Mouse (Mus musculus) Patski (cell line): ENCODE data around the gene Bmi1. TPM values are rescaled to one million over a fixed set of nuclear protein-coding genes. Genes with fewer than 3 reads are reported as not detected.

ENCODE experiments used
- ATAC-seq: fragments of 100-300 bp; one replicate; pipeline ENCODE4 v1.8.0; 2021
- CTCF ChIA-PET: fragments of 350-600 bp; sonication (Branson Sonifier 250); formaldehyde crosslinking; loops from one replicate; lab custom pipeline; 2022; ENCODE audit warnings: inconsistent platforms; lab: Charles Lee
- POLR2A ChIA-PET: fragments of 350-600 bp; sonication (Branson Sonifier 250); formaldehyde crosslinking; loops from one replicate; lab custom pipeline; 2022; ENCODE audit warnings: antibody characterized with exemption, inconsistent platforms; lab: Charles Lee
- DNase-seq: peaks from one replicate; pipeline ENCODE4 v3.0.0-alpha.2; 2011; ENCODE audit warnings: low read depth, low spot score
- H3K27me3 ChIP-seq: fragments of 371-371 bp; one replicate; pipeline ENCODE4 v1.5.1; 2021
- CTCF ChIP-seq: fragments of 100-300 bp; IDR thresholded peaks from one replicate; pipeline ENCODE4 v1.5.1; 2021
- in situ Hi-C: fragments of 300-500 bp; cut with MboI; formaldehyde crosslinking; loops from 3 replicates; pipeline ENCODE4 v1.11.1; 2018; ENCODE audit warnings: low pct_unique_long_range_greater_than_20kb, mixed read lengths
- polyA plus RNA-seq: library from polyadenylated mRNA; unstranded; gene quantifications from one replicate; pipeline ENCODE4 v1.2.3, GENCODE M21; 2021

The Bmi1 gene
- polyA plus RNA-seq, 1 experiment from 2014 or later = 108 TPM

DNA sequence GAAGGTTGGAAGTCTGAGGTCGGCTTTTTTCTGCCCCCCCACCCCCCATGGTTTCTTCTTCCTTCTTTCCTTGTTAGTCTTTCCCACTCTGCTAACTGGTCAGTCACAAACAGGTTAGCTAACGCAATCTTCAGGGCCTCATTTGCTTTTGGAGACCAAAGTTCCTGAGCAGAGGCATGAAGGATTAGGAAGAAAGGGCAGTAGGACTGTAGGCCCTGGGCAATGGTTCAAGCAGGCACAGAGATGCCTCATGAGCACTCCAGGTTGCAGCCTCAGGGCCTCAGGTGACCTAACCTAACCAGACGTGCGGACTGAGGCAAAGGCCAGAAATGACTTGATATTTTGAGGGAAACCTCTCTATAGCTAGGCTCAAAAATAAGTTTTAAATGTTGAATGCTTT is 41.7 kb downstream of the Bmi1 start:
- ATAC-seq (no peak), DNase-seq (no peak)
- no peak for TF ChIP-seq CTCF
- in situ Hi-C loops = no loop called here
- H3K27me3 ChIP-seq = no peaks in the 10 kb centered on the region
- POLR2A ChIA-PET = no interaction called here
- CTCF ChIA-PET = interaction anchor here (0.7 to 1.5 kb wide), 3 partner anchors 12 to 24 kb away, joined by 3 to 6 read pairs (median 4); no protein-coding TSS in a partner anchor

- in situ Hi-C loops = no loop called here
- POLR2A ChIA-PET = no interaction called here
- ATAC-seq (no peak), DNase-seq (no peak)
- CTCF ChIA-PET = interaction anchor here (1.0 kb wide), 1 partner anchor 25 kb away, joined by 3 read pairs; no protein-coding TSS in a partner anchor
- no peak for TF ChIP-seq CTCF
- H3K27me3 ChIP-seq = no peaks in the 10 kb centered on the region
Measured at GRCm38 (mm10) chr2:18722208-18722830, 45.5 kb downstream of the Bmi1 start.

DNA sequence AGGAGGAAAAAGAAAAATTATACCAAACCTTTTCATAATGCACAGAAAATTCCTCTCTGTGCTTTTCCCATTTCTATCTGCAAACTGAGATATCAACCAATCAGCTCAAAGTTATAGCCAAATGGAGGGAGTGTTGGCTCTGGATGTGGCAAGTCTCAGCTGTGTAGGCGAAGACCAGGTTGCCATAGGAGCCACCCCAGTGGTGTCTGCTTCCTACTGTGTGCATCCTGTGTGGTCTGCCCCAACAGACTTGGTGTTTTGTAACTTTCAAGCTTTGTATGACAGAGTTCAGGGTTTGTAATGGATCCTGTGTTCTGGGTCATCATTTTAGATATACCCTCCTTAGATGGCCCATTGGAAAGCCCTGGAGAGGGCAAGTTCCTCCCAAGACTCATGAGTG is 47.6 kb downstream of the Bmi1 start:
- ChIA-PET POLR2A (no interaction called here), CTCF (interaction anchor here (1.2 kb wide), 1 partner anchor 15 kb away, joined by 3 read pairs; no protein-coding TSS in a partner anchor)
- TF ChIP-seq CTCF = no peak
- ATAC-seq (no peak), DNase-seq (no peak)
- H3K27me3 ChIP-seq = no peaks in the 10 kb centered on the region
- in situ Hi-C loops = no loop called here

DNA sequence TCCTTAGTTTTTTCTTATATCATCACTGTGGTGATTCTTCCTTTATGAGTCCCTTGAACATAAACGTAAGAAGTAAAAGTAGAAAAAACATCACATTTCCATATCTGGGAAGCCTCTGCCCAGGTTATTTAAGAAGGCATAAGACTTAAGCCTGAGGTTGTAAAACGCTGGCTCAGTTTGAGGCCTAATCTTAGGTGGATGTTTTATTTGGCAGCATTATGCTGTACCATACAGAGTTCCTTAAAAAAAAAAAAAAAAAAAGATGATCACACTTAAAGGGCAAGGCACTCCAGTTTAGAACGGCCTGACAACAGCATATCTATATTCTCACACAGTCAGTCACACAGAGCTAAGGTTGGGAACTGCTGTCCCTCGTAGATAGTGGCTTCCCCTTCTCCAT is 49.1 kb downstream of the Bmi1 start:
- ATAC-seq (no peak), DNase-seq (no peak)
- TF ChIP-seq CTCF = no peak
- H3K27me3 ChIP-seq = no peaks in the 10 kb centered on the region
- CTCF ChIA-PET = no interaction called here
- POLR2A ChIA-PET = interaction anchor here (0.7 kb wide), 1 partner anchor 16 kb away, joined by 3 read pairs; no protein-coding TSS in a partner anchor
- in situ Hi-C loops = no loop called here

GRCm38 (mm10) chr2:18731718-18732117 is 54.9 kb downstream of the Bmi1 start:
- DNase-seq (no peak), ATAC-seq (no peak)
- no peaks in the 10 kb centered on the region for H3K27me3 ChIP-seq
- ChIA-PET POLR2A (no interaction called here), CTCF (interaction anchor here (1.2 kb wide), 1 partner anchor 13 kb away, joined by 5 read pairs; no protein-coding TSS in a partner anchor)
- in situ Hi-C loops = no loop called here
- TF ChIP-seq CTCF = no peak

GRCm38 (mm10) chr2:18734394-18735127 is 57.7 kb downstream of the Bmi1 start:
- no peaks in the 10 kb centered on the region for H3K27me3 ChIP-seq
- POLR2A ChIA-PET = no interaction called here
- in situ Hi-C loops = no loop called here
- DNase-seq (no peak), ATAC-seq (no peak)
- no peak for TF ChIP-seq CTCF
- CTCF ChIA-PET = no interaction called here

Other genes starting within 250 kb of the Bmi1 start
- 195 TPM for gene Commd3, start 4.6 kb upstream of the Bmi1 start, polyA plus RNA-seq
- gene Spag6, start 17.0 kb downstream of the Bmi1 start, polyA plus RNA-seq = 1.7 TPM